Mouse (Mus musculus) kidney, adult 2 months (tissue): ENCODE measurements around the gene Ddit4.
A peak's percentile ranks its signal among the peaks of the same experiment; 100 is the strongest.

Experiments
- CTCF ChIP-seq: fragments of 200-500 bp; conservative IDR thresholded peaks from 2 replicates; pipeline ENCODE4 v1.5.1; 2011; ENCODE audit warnings: low read depth, mild to moderate bottlenecking, control low read depth, low read length, moderate library complexity, mixed read lengths; ENCODE audit not compliant: insufficient read depth, insufficient read length
- POLR2A ChIP-seq: fragments of 200-500 bp; IDR thresholded peaks from one replicate; pipeline ENCODE4 v1.6.1; 2011; ENCODE audit warnings: low read depth, low read length, control low read depth

GRCm38 (mm10) chr10:59916159-59916558, 35.5 kb downstream of the Ddit4 start:
- TF ChIP-seq CTCF (0 out of 2 replicates have a peak, but pooled peaks have one; percentile 20), POLR2A (no peak)
